Mouse (Mus musculus) limb, embryonic 15.5 days (tissue): ENCODE results near the gene Pgap3. TPM values are rescaled to one million over a fixed set of nuclear protein-coding genes. Genes with fewer than 3 reads are reported as not detected.

ENCODE experiments used
- polyA plus RNA-seq: library from polyadenylated mRNA; unstranded; fragments of >200 nt; fragmentation: Nextera tagmentation; extraction: Ambion mirVana; gene quantifications from 2 replicates; pipeline ENCODE4 v1.2.1, GENCODE M21; 2015

Gene Pgap3
- polyA plus RNA-seq, 1 experiment from 2014 or later: 12.6 TPM

Other genes starting within 250 kb of the Pgap3 start
- gene Med1, start 207.2 kb downstream of the Pgap3 start, polyA plus RNA-seq: 54.4 and 58.2 TPM in 2 replicates
- gene Cdk12, start 197.4 kb downstream of the Pgap3 start, polyA plus RNA-seq: 8.7 and 8.9 TPM in 2 replicates
- gene Neurod2, start 70.8 kb downstream of the Pgap3 start, polyA plus RNA-seq: not detected in 2 replicates
- 3.7 and 4.3 TPM in 2 replicates for gene Ppp1r1b, start 52.1 kb downstream of the Pgap3 start, polyA plus RNA-seq
- gene Stard3, start 42.1 kb downstream of the Pgap3 start, polyA plus RNA-seq: 36.6 and 40.1 TPM in 2 replicates
- 18.1 and 45.8 TPM in 2 replicates for gene Tcap, start 16.7 kb downstream of the Pgap3 start, polyA plus RNA-seq
- gene Pnmt, start 14.0 kb downstream of the Pgap3 start, polyA plus RNA-seq: 1.6 TPM in 2 replicates
- gene Erbb2, start 12.0 kb upstream of the Pgap3 start, polyA plus RNA-seq: 63.3 and 70.7 TPM in 2 replicates
- 100 and 109 TPM in 2 replicates for gene Mien1, start 38.5 kb upstream of the Pgap3 start, polyA plus RNA-seq
- 10.5 and 11.1 TPM in 2 replicates for gene Grb7, start 45.9 kb upstream of the Pgap3 start, polyA plus RNA-seq
- gene Ikzf3, start 145.5 kb upstream of the Pgap3 start, polyA plus RNA-seq: 0.36 and 0.74 TPM in 2 replicates
- 0.12 and 0.17 TPM in 2 replicates for gene Zpbp2, start 150.6 kb upstream of the Pgap3 start, polyA plus RNA-seq
- 86.7 and 87.1 TPM in 2 replicates for gene Ormdl3, start 186.9 kb upstream of the Pgap3 start, polyA plus RNA-seq
- not detected in 2 replicates for gene Lrrc3c, start 197.8 kb upstream of the Pgap3 start, polyA plus RNA-seq
- gene Gm12355, start 225.2 kb upstream of the Pgap3 start, polyA plus RNA-seq: 0.64 and 1.1 TPM in 2 replicates
- gene Gsdma3, start 225.9 kb upstream of the Pgap3 start, polyA plus RNA-seq: not detected in 2 replicates
- gene Gsdma2, start 246.3 kb upstream of the Pgap3 start, polyA plus RNA-seq: not detected in 2 replicates